Mouse (Mus musculus) testis, adult 2 months (tissue): ENCODE measurements around the gene Traf3. TPM values are rescaled to one million over a fixed set of nuclear protein-coding genes. Genes with fewer than 3 reads are reported as not detected.

ENCODE experiments used
- H3K27ac ChIP-seq: fragments of 200-500 bp; 2 replicates; pipeline ENCODE4 v1.5.1; 2012; ENCODE audit warnings: low read depth, low read length; ENCODE audit not compliant: control insufficient read depth, insufficient read depth
- H3K27me3 ChIP-seq: fragments of 200-500 bp; 2 replicates; pipeline ENCODE4 v1.6.1; 2012; ENCODE audit warnings: mild to moderate bottlenecking, low read length, moderate library complexity; ENCODE audit not compliant: control insufficient read depth, insufficient read depth
- H3K36me3 ChIP-seq: fragments of 200-500 bp; 2 replicates; pipeline ENCODE4 v1.6.1; 2012; ENCODE audit warnings: mild to moderate bottlenecking, low read length; ENCODE audit not compliant: control insufficient read depth, insufficient read depth
- H3K4me1 ChIP-seq: fragments of 200-500 bp; 2 replicates; pipeline ENCODE4 v1.6.1; 2012; ENCODE audit warnings: low read length; ENCODE audit not compliant: control insufficient read depth, insufficient read depth
- H3K4me3 ChIP-seq: fragments of 200-500 bp; 2 replicates; pipeline ENCODE4 v1.5.1; 2012; ENCODE audit warnings: low read depth, mild to moderate bottlenecking, low read length, moderate library complexity, mixed read lengths; ENCODE audit not compliant: control insufficient read depth
- CTCF ChIP-seq: fragments of 200-500 bp; IDR thresholded peaks from 2 replicates; pipeline ENCODE4 v1.5.1; 2012; ENCODE audit warnings: low read depth, mild to moderate bottlenecking, inconsistent platforms, low read length, moderate library complexity; ENCODE audit not compliant: control insufficient read depth, insufficient read depth, insufficient replicate concordance
- POLR2A ChIP-seq: fragments of 200-500 bp; IDR thresholded peaks from 2 replicates; pipeline ENCODE4 v1.6.1; 2012; ENCODE audit warnings: low read depth, mild to moderate bottlenecking, inconsistent platforms, low read length, moderate library complexity; ENCODE audit not compliant: control insufficient read depth
- polyA plus RNA-seq: library from polyadenylated mRNA; depleted of rRNA; stranded (reverse); fragments of >200 nt; gene quantifications from 2 replicates; pipeline ENCODE4 v1.2.3, GENCODE M21; 2012

Gene Traf3
- polyA plus RNA-seq, 1 experiment = 2.4 TPM

GRCm38 (mm10) chr12:111149495-111150235 is 16.5 kb upstream of the Traf3 start:
- H3K27ac ChIP-seq = no peak overlapping the region
- TF ChIP-seq POLR2A = no peak
- no peak for TF ChIP-seq CTCF
- H3K36me3 ChIP-seq = no peaks in the 10 kb centered on the region
- no peaks in the 10 kb centered on the region for H3K27me3 ChIP-seq
- peaks cover 6% of the 10 kb centered on the region for H3K4me1 ChIP-seq
- H3K4me3 ChIP-seq = no peak overlapping the region

GRCm38 (mm10) chr12:111150236-111150596 is 16.0 kb upstream of the Traf3 start:
- no peak overlapping the region for H3K27ac ChIP-seq
- no peaks in the 10 kb centered on the region for H3K27me3 ChIP-seq
- H3K4me1 ChIP-seq = peaks cover 6% of the 10 kb centered on the region
- H3K36me3 ChIP-seq = no peaks in the 10 kb centered on the region
- H3K4me3 ChIP-seq = no peak overlapping the region
- TF ChIP-seq POLR2A = no peak
- TF ChIP-seq CTCF = no peak

DNA sequence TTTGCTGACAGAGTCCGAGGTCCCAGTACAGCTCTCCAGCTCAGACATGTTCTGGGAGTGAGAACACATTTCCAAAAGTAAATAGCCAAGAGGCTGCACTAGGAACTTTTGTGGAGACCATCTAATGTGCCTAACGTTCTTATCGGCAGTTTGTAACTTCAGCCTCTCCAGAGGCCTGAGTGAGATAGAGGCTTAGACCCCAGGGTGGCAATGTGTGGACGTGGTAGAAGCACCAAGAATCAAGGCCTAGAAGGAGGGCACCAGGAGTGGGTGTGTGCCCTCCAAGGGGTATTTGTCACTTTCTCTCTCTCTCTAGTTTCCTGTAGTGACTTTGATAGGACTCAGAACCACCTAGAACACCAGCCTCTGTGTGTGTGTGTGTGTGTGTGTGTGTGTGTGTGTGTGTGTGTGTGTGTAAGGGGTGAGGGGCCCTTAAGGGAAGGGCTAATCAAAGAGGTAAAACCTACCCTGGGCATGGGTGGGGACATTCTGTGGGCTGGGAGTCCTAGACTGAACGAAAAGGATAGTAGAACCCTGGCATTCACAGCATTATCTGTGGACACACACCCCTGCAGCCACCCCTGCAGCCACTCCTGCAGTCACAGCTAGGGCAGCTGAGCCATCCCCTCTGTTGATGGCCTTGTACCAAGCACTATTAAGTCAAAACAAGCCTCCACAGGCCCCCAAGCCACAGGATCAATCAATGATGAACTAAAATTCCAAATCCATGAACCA is 14.6 kb upstream of the Traf3 start:
- TF ChIP-seq CTCF = no peak
- Histone ChIP-seq H3K4me1 (no peaks in the 10 kb centered on the region), H3K36me3 (no peaks in the 10 kb centered on the region), H3K27ac (no peak overlapping the region), H3K4me3 (no peak overlapping the region), H3K27me3 (no peaks in the 10 kb centered on the region)

- no peaks in the 10 kb centered on the region for H3K27me3 ChIP-seq
- TF ChIP-seq POLR2A (no peak), CTCF (no peak)
- no peak overlapping the region for H3K4me3 ChIP-seq
- no peaks in the 10 kb centered on the region for H3K36me3 ChIP-seq
- no peaks in the 10 kb centered on the region for H3K4me1 ChIP-seq
- H3K27ac ChIP-seq = no peak overlapping the region
Observed at GRCm38 (mm10) chr12:111152579-111152978, 13.6 kb upstream of the Traf3 start.

- H3K27me3 ChIP-seq = no peaks in the 10 kb centered on the region
- no peak for TF ChIP-seq CTCF
- no peak for TF ChIP-seq POLR2A
- no peak overlapping the region for H3K27ac ChIP-seq
Observed at GRCm38 (mm10) chr12:111152981-111153710, 13.0 kb upstream of the Traf3 start.

DNA sequence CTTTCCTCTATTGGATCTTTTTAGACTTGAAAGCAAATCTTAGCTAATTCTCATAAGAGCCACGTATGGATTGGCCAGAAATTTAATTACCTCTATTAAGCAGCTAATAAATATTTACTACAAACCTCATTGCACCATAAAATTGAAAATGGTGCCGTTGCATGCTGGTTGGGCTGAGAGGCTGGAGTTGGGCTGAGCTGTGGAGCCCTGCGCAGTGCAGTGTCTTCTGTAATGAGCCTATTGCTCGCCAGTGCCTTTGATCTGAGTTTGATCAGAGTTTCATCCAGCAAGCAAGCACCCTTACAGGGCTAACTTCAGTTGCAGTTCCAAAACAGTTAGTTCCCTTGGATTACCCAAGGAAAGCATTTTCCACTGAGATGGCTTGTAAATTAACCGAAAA is 12.2 kb upstream of the Traf3 start:
- Histone ChIP-seq H3K36me3 (no peaks in the 10 kb centered on the region), H3K27me3 (no peaks in the 10 kb centered on the region), H3K4me3 (no peak overlapping the region), H3K27ac (no peak overlapping the region), H3K4me1 (no peaks in the 10 kb centered on the region)
- no peak for TF ChIP-seq POLR2A
- TF ChIP-seq CTCF = no peak

More at GRCm38 (mm10) chr12:111152981-111153710, 13.0 kb upstream of the Traf3 start:
- Histone ChIP-seq H3K4me1 (no peaks in the 10 kb centered on the region), H3K4me3 (no peak overlapping the region), H3K36me3 (no peaks in the 10 kb centered on the region)

DNA sequence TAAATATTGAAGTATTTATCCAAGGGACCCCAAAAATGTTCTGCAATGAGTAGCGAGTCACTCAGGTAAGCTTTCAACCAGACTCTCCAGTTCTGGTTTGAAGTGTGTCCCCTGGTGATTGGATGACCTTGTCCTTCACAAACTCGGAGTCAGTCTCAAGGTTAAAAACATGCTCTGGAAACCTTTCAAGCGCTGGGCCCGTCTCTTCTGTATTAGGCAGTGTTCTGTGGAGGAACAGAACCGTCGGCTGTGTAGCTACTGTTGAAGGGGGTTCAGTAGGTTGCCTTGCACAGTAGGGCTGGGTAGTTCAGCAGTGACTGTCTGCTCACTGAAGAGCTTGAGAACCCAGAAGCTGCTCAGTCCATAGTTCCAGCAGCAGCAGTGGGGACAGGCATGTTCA is 11.5 kb upstream of the Traf3 start:
- no peak overlapping the region for H3K4me3 ChIP-seq
- H3K36me3 ChIP-seq = no peaks in the 10 kb centered on the region
- no peaks in the 10 kb centered on the region for H3K27me3 ChIP-seq
- H3K4me1 ChIP-seq = no peaks in the 10 kb centered on the region
- TF ChIP-seq POLR2A (no peak), CTCF (no peak)
- H3K27ac ChIP-seq = no peak overlapping the region
